Mouse (Mus musculus) kidney, embryonic 14.5 days (tissue): Measurements from ENCODE around the gene Itgb2. TPM values are rescaled to one million over a fixed set of nuclear protein-coding genes. Genes with fewer than 3 reads are reported as not detected.

Experiments used
- ATAC-seq: fragments of 200-750 bp; cut with Nextera tagmentation; 2 replicates; pipeline ENCODE4 v1.8.0; 2017; ENCODE audit warnings: moderate number of reproducible peaks, mild to moderate bottlenecking, moderate TSS enrichment, moderate library complexity; ENCODE audit not compliant: low FRiP score, low TSS enrichment
- H3K27ac ChIP-seq: fragments of 300-500 bp; sonication (generic); 2 replicates; pipeline ENCODE4 v1.5.1; 2014; ENCODE audit warnings: low read depth, mild to moderate bottlenecking, low read length, moderate library complexity, mixed read lengths
- H3K27me3 ChIP-seq: fragments of 300-500 bp; sonication (generic); 2 replicates; pipeline ENCODE4 v1.6.1; 2014; ENCODE audit warnings: mild to moderate bottlenecking, low read length; ENCODE audit not compliant: control insufficient read depth, insufficient read depth
- H3K36me3 ChIP-seq: fragments of 300-500 bp; sonication (generic); 2 replicates; pipeline ENCODE4 v1.6.1; 2014; ENCODE audit warnings: low read length, mixed read lengths; ENCODE audit not compliant: control insufficient read depth, insufficient read depth
- H3K4me1 ChIP-seq: fragments of 300-500 bp; sonication (generic); 2 replicates; pipeline ENCODE4 v1.6.1; 2014; ENCODE audit warnings: low read length, mixed read lengths; ENCODE audit not compliant: control insufficient read depth, insufficient read depth
- H3K4me2 ChIP-seq: fragments of 300-500 bp; sonication (generic); replicated peaks from 2 replicates; pipeline ENCODE4 v1.6.1; 2014; ENCODE audit warnings: low read depth, mild to moderate bottlenecking, low read length
- H3K4me3 ChIP-seq: fragments of 300-500 bp; sonication (generic); 2 replicates; pipeline ENCODE4 v1.5.1; 2014; ENCODE audit warnings: mild to moderate bottlenecking, low read length
- H3K9ac ChIP-seq: fragments of 300-500 bp; sonication (generic); 2 replicates; pipeline ENCODE4 v1.6.1; 2014; ENCODE audit warnings: low read depth, mild to moderate bottlenecking, low read length, moderate library complexity
- H3K9me3 ChIP-seq: fragments of 300-500 bp; sonication (generic); 2 replicates; pipeline ENCODE4 v1.6.1; 2016; ENCODE audit warnings: low read length; ENCODE audit not compliant: control insufficient read depth
- WGBS: fragments of 180-500 bp; shearing (Covaris S2); extraction: QIAGEN DNeasy Blood & Tissue Kit; methylation state at CpG from one replicate; pipeline ENCODE4 v1.1.7; 2014; 5-methylcytosine and 5-hydroxymethylcytosine counted together
- polyA plus RNA-seq: library from polyadenylated mRNA; unstranded; fragments of >200 nt; fragmentation: Nextera tagmentation; extraction: Ambion mirVana; gene quantifications from 2 replicates; pipeline ENCODE4 v1.2.1, GENCODE M21; 2014

Itgb2 gene
- polyA plus RNA-seq, 1 experiment from 2014 or later: 1.1 TPM

- WGBS: 79% methylated on average over 3 of the region's 3 CpGs
- no peak overlapping the region for H3K4me3 ChIP-seq
- no peak overlapping the region for H3K4me2 ChIP-seq
- H3K36me3 ChIP-seq: peaks cover 85% of the 10 kb centered on the region
- H3K4me1 ChIP-seq: no peaks in the 10 kb centered on the region
- no peaks in the 10 kb centered on the region for H3K9me3 ChIP-seq
- no peaks in the 10 kb centered on the region for H3K27me3 ChIP-seq
- no peak overlapping the region for H3K9ac ChIP-seq
- H3K27ac ChIP-seq: peak overlapping the region; percentile 61; the same call in 1 of the 2 replicates
- 0 out of 2 replicates have a peak, but pooled peaks have one; percentile 20 for ATAC-seq
Observed at GRCm38 (mm10) chr10:77613409-77613808, 83.4 kb downstream of the Itgb2 start.

Other genes with a start within 250 kb of the Itgb2 start
- 5.1 and 7.3 TPM in 2 replicates for gene Adarb1, start 112.0 kb upstream of the Itgb2 start, polyA plus RNA-seq
- 28.8 and 36.5 TPM in 2 replicates for gene Fam207a, start 14.5 kb upstream of the Itgb2 start, polyA plus RNA-seq
- gene Pttg1ip, start 51.5 kb downstream of the Itgb2 start, polyA plus RNA-seq: 104 and 144 TPM in 2 replicates
- gene Sumo3, start 75.8 kb downstream of the Itgb2 start, polyA plus RNA-seq: 253 and 294 TPM in 2 replicates
- 1.2 and 1.8 TPM in 2 replicates for gene Gm49325, start 75.9 kb downstream of the Itgb2 start, polyA plus RNA-seq
- 41.3 and 51.8 TPM in 2 replicates for gene Ube2g2, start 92.0 kb downstream of the Itgb2 start, polyA plus RNA-seq
- 0.41 and 0.74 TPM in 2 replicates for gene Tspear, start 156.3 kb downstream of the Itgb2 start, polyA plus RNA-seq
- gene Gm19402, start 160.5 kb downstream of the Itgb2 start, polyA plus RNA-seq: not detected in 2 replicates
- gene Gm9508, start 167.0 kb downstream of the Itgb2 start, polyA plus RNA-seq: not detected in 2 replicates
- not detected in 2 replicates for gene Gm10272, start 176.4 kb downstream of the Itgb2 start, polyA plus RNA-seq
- not detected in 2 replicates for gene Gm10024, start 181.2 kb downstream of the Itgb2 start, polyA plus RNA-seq
- gene Gm10142, start 185.6 kb downstream of the Itgb2 start, polyA plus RNA-seq: not detected in 2 replicates
- gene Krtap12-1, start 190.3 kb downstream of the Itgb2 start, polyA plus RNA-seq: not detected in 2 replicates
- gene Gm10100, start 196.2 kb downstream of the Itgb2 start, polyA plus RNA-seq: not detected in 2 replicates
- not detected in 2 replicates for gene Gm18596, start 212.4 kb downstream of the Itgb2 start, polyA plus RNA-seq
- not detected in 2 replicates for gene Gm9736, start 221.1 kb downstream of the Itgb2 start, polyA plus RNA-seq
- not detected in 2 replicates for gene Gm3233, start 229.4 kb downstream of the Itgb2 start, polyA plus RNA-seq
- not detected in 2 replicates for gene Gm3238, start 241.1 kb downstream of the Itgb2 start, polyA plus RNA-seq
- not detected in 2 replicates for gene Gm7138, start 246.7 kb downstream of the Itgb2 start, polyA plus RNA-seq